Mouse (Mus musculus): ENCODE data around the gene Sspn. TPM values are rescaled to one million over a fixed set of nuclear protein-coding genes. Genes with fewer than 3 reads are reported as not detected.

Sspn gene
- polyA plus RNA-seq, 1 experiment from 2014 or later: 1.2 TPM

- no peak overlapping the region for H3K4me2 ChIP-seq
- 65% methylated on average over 1 of the region's 1 CpGs for WGBS
- no peaks in the 10 kb centered on the region for H3K36me3 ChIP-seq (ENCODE audit: poor library complexity, severe bottlenecking)
- no peak for ATAC-seq
- H3K9ac ChIP-seq: no peak overlapping the region
- H3K4me1 ChIP-seq: no peaks in the 10 kb centered on the region
- H3K27me3 ChIP-seq: no peaks in the 10 kb centered on the region
- H3K9me3 ChIP-seq (replicated peaks): no peaks in the 10 kb centered on the region
- no peak overlapping the region for H3K27ac ChIP-seq
- no peak overlapping the region for H3K4me3 ChIP-seq
These were observed 59.1 kb downstream of the Sspn start for GRCm38 (mm10) chr6:145990578-145990977.

- Histone ChIP-seq H3K4me1 (no peaks in the 10 kb centered on the region), H3K9ac (no peak overlapping the region), H3K4me2 (no peak overlapping the region), H3K36me3 (ENCODE audit: poor library complexity, severe bottlenecking) (no peaks in the 10 kb centered on the region), H3K27ac (no peak overlapping the region), H3K27me3 (no peaks in the 10 kb centered on the region), H3K9me3 (replicated peaks) (no peaks in the 10 kb centered on the region), H3K4me3 (no peak overlapping the region)
- WGBS: 70% methylated on average over 11 of the region's 11 CpGs
- ATAC-seq: no peak
These were observed 61.1 kb downstream of the Sspn start for GRCm38 (mm10) chr6:145992526-145992925.

GRCm38 (mm10) chr6:145992985-145993384 lies 61.5 kb downstream of the Sspn start:
- no peaks in the 10 kb centered on the region for H3K9me3 ChIP-seq (replicated peaks)
- WGBS: 88% methylated on average over 10 of the region's 10 CpGs
- no peaks in the 10 kb centered on the region for H3K4me1 ChIP-seq
- no peak overlapping the region for H3K9ac ChIP-seq
- no peaks in the 10 kb centered on the region for H3K27me3 ChIP-seq
- no peak overlapping the region for H3K4me2 ChIP-seq
- no peaks in the 10 kb centered on the region for H3K36me3 ChIP-seq (ENCODE audit: poor library complexity, severe bottlenecking)
- no peak overlapping the region for H3K27ac ChIP-seq
- ATAC-seq: no peak
- H3K4me3 ChIP-seq: no peak overlapping the region

GRCm38 (mm10) chr6:145998314-145999007 lies 67.0 kb downstream of the Sspn start:
- Histone ChIP-seq H3K4me2 (no peak overlapping the region), H3K27ac (no peak overlapping the region), H3K36me3 (ENCODE audit: poor library complexity, severe bottlenecking) (no peaks in the 10 kb centered on the region), H3K9me3 (replicated peaks) (no peaks in the 10 kb centered on the region), H3K27me3 (no peaks in the 10 kb centered on the region), H3K4me1 (0 out of 2 replicates have a peak, but pooled peaks cover 5% of the 10 kb centered on the region), H3K9ac (no peak overlapping the region), H3K4me3 (no peak overlapping the region)
- peak; percentile 50; the same call in 1 of the 2 replicates for ATAC-seq
- 27% methylated on average over 13 of the region's 13 CpGs for WGBS

GRCm38 (mm10) chr6:146000767-146001166 lies 69.3 kb downstream of the Sspn start:
- Histone ChIP-seq H3K27me3 (no peaks in the 10 kb centered on the region), H3K9me3 (replicated peaks) (no peaks in the 10 kb centered on the region), H3K4me1 (0 out of 2 replicates have a peak, but pooled peaks cover 5% of the 10 kb centered on the region), H3K27ac (no peak overlapping the region), H3K4me3 (no peak overlapping the region), H3K36me3 (ENCODE audit: poor library complexity, severe bottlenecking) (no peaks in the 10 kb centered on the region), H3K9ac (no peak overlapping the region), H3K4me2 (no peak overlapping the region)
- WGBS: 92% methylated on average over 1 of the region's 1 CpGs
- no peak for ATAC-seq

GRCm38 (mm10) chr6:146001396-146002191 lies 70.2 kb downstream of the Sspn start:
- Histone ChIP-seq H3K4me3 (no peak overlapping the region), H3K27ac (no peak overlapping the region), H3K27me3 (no peaks in the 10 kb centered on the region), H3K36me3 (ENCODE audit: poor library complexity, severe bottlenecking) (no peaks in the 10 kb centered on the region), H3K4me2 (no peak overlapping the region), H3K9me3 (replicated peaks) (no peaks in the 10 kb centered on the region), H3K9ac (no peak overlapping the region), H3K4me1 (0 out of 2 replicates have a peak, but pooled peaks cover 5% of the 10 kb centered on the region)
- no peak for ATAC-seq
- 89% methylated on average over 22 of the region's 22 CpGs for WGBS

- no peak overlapping the region for H3K4me2 ChIP-seq
- no peak overlapping the region for H3K4me3 ChIP-seq
- H3K27ac ChIP-seq: no peak overlapping the region
- ATAC-seq: no peak
- H3K9me3 ChIP-seq (replicated peaks): no peaks in the 10 kb centered on the region
- peaks cover 10% of the 10 kb centered on the region; the same call in 1 of the 2 replicates for H3K4me1 ChIP-seq
- H3K27me3 ChIP-seq: no peaks in the 10 kb centered on the region
- 76% methylated on average over 3 of the region's 3 CpGs for WGBS
- H3K36me3 ChIP-seq (ENCODE audit: poor library complexity, severe bottlenecking): no peaks in the 10 kb centered on the region
- H3K9ac ChIP-seq: no peak overlapping the region
These were observed 72.7 kb downstream of the Sspn start for GRCm38 (mm10) chr6:146004174-146004601.

GRCm38 (mm10) chr6:146005129-146005886 lies 73.9 kb downstream of the Sspn start:
- no peak for ATAC-seq
- H3K4me2 ChIP-seq: no peak overlapping the region
- WGBS: 88% methylated on average over 11 of the region's 11 CpGs
- no peak overlapping the region for H3K9ac ChIP-seq
- H3K36me3 ChIP-seq (ENCODE audit: poor library complexity, severe bottlenecking): no peaks in the 10 kb centered on the region
- H3K4me1 ChIP-seq: peaks cover 10% of the 10 kb centered on the region; the same call in 1 of the 2 replicates
- H3K27me3 ChIP-seq: no peaks in the 10 kb centered on the region
- no peaks in the 10 kb centered on the region for H3K9me3 ChIP-seq (replicated peaks)
- H3K27ac ChIP-seq: no peak overlapping the region
- H3K4me3 ChIP-seq: no peak overlapping the region

GRCm38 (mm10) chr6:146005935-146006564 lies 74.6 kb downstream of the Sspn start:
- H3K27ac ChIP-seq: no peak overlapping the region
- no peak for ATAC-seq
- no peak overlapping the region for H3K9ac ChIP-seq
- H3K27me3 ChIP-seq: no peaks in the 10 kb centered on the region
- H3K4me3 ChIP-seq: no peak overlapping the region
- peaks cover 10% of the 10 kb centered on the region; the same call in 1 of the 2 replicates for H3K4me1 ChIP-seq
- no peaks in the 10 kb centered on the region for H3K36me3 ChIP-seq (ENCODE audit: poor library complexity, severe bottlenecking)
- 80% methylated on average over 3 of the region's 3 CpGs for WGBS
- H3K4me2 ChIP-seq: no peak overlapping the region
- H3K9me3 ChIP-seq (replicated peaks): no peaks in the 10 kb centered on the region

GRCm38 (mm10) chr6:146006753-146007152 lies 75.3 kb downstream of the Sspn start:
- H3K36me3 ChIP-seq (ENCODE audit: poor library complexity, severe bottlenecking): no peaks in the 10 kb centered on the region
- no peak overlapping the region for H3K4me3 ChIP-seq
- no peak for ATAC-seq
- no peak overlapping the region for H3K4me2 ChIP-seq
- H3K9ac ChIP-seq: no peak overlapping the region
- no peak overlapping the region for H3K27ac ChIP-seq
- H3K9me3 ChIP-seq (replicated peaks): no peaks in the 10 kb centered on the region
- peaks cover 10% of the 10 kb centered on the region; the same call in 1 of the 2 replicates for H3K4me1 ChIP-seq
- no peaks in the 10 kb centered on the region for H3K27me3 ChIP-seq
- 69% methylated on average over 3 of the region's 3 CpGs for WGBS

GRCm38 (mm10) chr6:146008450-146008981 lies 77.1 kb downstream of the Sspn start:
- Histone ChIP-seq H3K36me3 (ENCODE audit: poor library complexity, severe bottlenecking) (no peaks in the 10 kb centered on the region), H3K4me1 (peaks cover 10% of the 10 kb centered on the region; the same call in 1 of the 2 replicates), H3K9ac (no peak overlapping the region), H3K4me2 (no peak overlapping the region), H3K27ac (no peak overlapping the region), H3K9me3 (replicated peaks) (no peaks in the 10 kb centered on the region), H3K4me3 (no peak overlapping the region), H3K27me3 (no peaks in the 10 kb centered on the region)
- WGBS: 38% methylated on average over 5 of the region's 5 CpGs
- peak; percentile 45; the same call in 1 of the 2 replicates for ATAC-seq
